Mouse (Mus musculus) embryo, embryonic 9.5 days (tissue): ENCODE measurements at regions not wholly inside any gene's neighbourhood (a gene's known extent, or its start where the extent isn't known, plus 50 kb on each side); places are given as distances from the start of the nearest gene placed in this dataset.

Source experiments
- DNase-seq: peaks from one replicate; pipeline ENCODE4 v3.0.0-alpha.2; 2017; ENCODE audit errors: extremely low spot score

DNA sequence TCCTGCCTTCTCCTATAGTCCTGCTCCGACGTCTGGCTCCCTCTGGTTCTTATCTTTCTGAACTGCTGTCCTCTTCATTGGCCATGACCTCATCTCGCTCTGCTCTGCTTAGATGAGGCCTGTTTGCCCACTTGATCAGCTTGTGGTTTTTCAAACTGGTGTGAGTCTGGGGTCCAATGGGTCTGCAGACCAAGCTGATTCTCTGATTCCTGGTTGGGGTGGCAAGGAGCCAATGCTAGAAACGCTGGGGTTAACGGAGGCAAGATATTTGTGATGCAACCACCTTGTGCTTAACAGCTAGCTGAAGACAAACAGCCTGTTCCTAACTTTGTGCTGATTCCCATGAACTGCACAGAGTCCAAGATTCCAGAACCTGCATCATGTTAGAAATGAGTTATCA, 192.0 kb upstream of the Bcl6 start:
- no peak for DNase-seq

DNA sequence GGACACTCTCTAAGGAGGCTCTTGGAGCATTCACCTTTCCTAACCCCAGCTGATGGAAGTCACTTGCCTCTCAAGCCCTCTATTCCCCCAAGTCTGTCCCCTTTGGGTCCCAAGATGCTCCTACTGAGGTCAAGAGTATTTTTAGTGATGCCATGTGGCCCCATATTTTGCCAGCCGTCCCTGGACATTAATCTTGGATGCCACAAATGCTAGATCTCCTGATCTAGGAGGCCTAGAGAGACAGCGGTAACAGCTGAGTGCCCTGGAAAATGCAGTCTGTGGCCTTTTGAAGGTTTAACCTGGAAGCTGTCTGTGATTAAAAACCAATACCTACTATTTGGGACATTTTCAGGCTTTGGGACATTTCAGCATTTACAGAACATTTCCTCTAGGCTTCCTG, 188.9 kb upstream of the Bcl6 start:
- no peak for DNase-seq

DNA sequence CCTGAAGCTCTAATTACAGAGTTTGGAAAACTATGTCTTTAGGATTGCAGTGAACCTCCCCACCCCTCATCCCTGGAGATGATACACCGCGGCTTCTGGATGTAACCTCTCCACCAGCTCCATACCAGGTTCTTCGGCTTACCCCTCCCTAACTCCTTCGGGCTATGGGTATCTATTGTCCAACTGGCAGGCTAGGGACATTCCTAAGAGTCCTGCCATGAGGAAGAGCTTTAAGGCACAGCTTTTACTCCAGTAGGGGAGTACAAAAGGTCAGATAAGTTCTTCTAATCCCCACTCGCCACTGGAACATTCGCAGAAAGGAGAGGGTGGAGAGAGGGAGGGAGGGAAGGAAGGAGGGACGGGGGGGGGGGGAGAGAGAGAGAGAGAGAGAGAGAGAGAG, 188.5 kb upstream of the Bcl6 start:
- DNase-seq: no peak

DNA sequence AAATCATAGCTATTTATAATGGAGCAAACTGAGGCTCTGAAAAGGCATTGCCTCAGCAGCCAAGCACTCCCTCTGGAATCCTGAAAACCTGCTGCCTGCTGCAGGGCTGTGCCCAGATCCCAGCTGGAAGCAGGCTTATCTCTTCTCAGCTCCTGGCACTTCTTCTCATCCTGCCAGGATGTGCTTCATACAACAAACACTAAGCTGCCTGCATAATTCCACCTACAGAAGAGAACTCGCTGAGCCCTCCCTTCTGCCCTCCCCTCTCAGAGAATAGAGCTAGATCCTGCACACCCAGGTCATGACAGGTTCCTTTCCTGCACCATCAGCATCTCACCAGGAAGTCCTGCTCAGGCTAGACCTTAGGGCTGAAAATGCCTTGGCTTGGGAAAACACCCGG, 187.4 kb upstream of the Bcl6 start:
- DNase-seq: no peak

DNA sequence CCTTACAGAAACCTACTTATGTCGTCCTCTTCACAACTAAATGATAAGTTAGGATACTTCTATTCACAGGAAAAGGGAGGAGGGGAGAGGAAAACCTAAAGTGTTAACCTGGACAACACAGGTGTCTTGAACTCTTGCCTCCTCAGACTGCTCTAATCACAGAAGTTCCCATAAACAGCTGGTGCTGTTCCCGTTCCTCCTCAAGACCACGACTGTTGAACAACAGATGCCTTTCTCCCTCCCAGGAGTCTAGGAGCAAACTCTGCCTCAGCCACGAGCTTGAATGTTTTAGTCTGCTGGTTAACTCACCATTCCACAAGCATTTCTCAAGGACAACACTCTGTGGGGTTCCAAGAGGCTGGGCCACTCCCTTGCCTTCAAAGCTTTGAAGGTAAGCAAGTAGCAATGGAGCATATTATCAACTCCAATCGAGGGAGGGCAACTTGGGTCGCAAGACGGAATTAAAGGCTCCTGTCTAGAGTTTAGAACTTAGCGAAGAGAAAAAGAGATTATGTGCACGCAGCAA, 186.6 kb upstream of the Bcl6 start:
- no peak for DNase-seq

DNA sequence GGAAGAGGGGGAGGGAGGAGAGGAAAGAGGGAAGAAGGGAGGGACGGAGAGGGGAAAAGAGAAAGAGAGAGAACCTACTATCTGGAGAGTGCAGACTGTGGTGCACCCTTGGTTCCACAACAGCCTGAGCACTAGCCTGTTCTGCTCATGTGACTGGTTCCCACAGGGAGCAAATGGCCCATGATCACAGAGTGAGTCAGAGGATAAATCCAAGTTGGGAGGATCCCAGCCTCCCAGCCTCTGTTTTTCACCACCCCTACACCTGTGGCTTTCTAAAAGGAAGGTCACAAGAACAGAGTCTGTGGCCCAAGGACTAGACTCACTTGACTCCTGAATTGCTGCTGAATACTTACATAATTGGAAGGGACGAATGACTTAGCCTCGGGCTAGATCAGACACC, 185.9 kb upstream of the Bcl6 start:
- DNase-seq: no peak

DNA sequence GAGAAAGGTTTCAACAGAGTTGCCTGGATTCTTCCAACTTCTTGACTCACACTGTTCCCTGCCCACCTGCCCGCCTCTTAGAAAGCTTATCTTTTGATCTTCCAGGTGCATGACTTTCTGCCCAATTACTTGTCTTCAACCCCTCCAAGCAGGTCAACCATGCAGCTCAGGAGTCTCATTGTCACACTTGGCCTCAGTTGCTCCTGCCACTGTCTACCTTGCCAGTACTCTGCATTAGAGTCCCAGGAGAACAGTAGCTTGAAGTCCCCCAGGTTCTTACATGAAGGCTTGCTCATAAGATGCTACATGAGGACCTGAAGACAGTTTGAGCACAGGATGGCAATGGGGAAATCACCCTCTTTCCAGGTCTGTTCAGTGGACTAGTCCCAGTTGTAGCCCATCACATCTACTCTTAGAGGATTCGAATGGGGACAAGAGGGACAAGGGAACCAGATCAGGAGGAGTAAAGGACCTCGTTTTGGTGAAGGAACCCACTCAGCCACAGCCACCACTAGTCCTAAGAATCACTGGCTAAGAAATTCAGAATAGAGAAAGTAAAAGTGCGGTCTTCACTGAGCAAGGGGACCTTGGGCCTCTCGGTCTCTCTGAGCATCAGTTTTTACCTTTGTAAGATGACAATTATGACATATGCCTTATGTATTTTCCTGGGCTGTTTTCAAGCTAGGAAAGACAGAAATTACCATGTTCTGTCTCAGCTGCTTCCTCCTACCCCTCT, 185.3 kb upstream of the Bcl6 start:
- no peak for DNase-seq

DNA sequence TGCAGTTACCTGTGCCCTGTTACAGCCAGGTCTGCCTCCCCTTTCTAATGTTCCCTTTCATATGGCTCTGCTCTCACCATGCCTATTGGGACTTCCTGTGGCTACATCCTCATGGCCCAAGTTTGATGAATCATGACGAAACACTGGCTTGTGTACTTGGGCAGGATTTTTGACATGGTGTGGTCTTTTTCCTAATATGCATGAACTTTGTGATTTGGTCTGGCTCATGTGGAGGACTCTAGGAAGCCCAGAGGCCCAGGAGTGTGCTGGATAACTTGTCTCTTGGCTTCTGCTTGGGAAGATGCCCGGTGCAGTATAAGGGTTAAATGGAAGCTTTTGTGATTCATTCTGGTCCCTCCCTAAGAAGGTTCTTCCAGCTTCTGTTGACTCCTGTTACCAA, 184.0 kb upstream of the Bcl6 start:
- DNase-seq: no peak

DNA sequence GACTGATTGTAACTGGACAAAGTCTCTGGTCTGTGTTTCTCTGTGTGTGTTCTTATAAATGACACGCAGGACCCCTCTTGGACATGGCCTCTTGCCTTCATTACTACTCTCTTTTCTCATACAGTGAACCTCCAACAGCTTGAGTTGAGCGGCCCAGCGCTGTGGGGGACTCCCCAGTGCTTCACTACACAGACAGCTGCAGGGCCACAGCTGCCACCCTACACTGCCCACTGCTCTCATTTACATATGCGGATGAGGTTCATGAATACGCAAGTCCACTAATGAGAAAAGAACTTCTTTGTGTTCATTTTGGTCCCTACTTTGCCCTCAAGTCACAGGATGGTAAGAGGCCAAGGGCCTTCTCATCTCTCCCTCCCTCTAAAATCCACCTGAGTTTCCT, 183.4 kb upstream of the Bcl6 start:
- DNase-seq: no peak

DNA sequence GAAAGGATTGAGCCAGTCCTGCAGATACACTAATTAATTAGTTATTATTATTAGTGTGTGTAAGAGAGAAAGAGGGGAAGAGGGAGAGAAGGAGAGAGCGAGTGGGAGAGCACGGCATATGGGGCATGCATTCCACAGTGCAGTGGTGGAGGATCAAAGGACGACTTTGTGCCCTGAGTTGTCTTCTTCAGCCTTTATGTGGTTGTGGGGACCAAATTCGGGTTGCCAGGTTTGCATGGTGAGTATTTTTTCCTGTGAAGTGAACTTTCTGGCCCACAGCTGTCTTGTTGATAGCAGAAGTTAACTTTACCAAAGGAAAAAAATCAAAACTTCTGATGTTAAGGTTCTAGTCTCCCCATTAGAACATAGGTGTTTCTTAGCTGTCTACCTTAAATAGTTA, 182.5 kb upstream of the Bcl6 start:
- DNase-seq: no peak

DNA sequence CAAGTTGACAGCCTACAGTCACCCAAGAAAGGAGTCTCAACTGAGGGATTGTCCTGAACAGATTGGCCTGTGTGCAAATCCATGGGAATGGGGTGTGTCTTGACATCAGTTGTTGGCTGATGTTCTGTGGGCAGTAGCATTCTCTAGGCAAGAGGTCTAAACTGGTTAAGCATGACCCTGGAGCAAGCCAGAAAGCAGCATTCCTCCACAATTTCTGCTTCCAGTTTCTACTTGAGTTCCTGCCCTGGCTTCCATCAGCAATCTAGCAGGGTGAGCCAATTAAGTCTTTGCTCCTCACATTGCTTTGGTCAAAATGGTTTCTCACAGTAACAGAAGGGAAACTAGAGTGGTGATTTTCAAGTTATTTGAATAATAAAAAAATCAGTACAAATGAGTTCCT, 177.8 kb upstream of the Bcl6 start:
- no peak for DNase-seq

DNA sequence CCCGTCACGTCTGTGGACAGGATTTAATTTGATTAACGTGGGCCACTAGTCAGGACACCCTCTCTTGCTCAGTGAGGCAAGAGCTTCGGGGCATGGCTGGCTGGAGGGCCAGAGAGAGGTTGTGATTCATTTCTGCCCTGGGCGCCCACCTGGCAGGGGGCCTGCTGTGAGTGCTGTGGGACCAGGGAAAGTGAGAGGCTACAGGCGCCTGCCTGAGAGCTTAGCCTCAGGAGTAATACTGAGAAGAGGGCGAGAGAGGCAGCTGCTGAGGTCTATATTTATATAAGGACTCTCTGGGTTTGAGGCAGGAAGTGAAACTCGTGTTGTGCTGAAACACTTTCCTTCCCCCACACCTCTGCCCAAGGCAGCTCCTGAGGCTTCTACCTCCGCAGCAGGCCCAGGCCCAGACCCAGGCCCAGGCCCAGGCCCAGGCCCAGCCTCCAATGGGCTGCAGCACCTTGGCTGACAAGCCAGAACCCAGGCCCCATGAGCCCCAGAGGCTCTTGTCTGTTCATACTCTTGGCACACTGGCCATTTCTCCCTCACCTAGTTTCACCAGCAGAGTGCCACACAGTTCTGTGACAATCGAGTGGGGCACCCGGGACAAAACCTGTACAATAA, 176.9 kb upstream of the Bcl6 start:
- DNase-seq: no peak

DNA sequence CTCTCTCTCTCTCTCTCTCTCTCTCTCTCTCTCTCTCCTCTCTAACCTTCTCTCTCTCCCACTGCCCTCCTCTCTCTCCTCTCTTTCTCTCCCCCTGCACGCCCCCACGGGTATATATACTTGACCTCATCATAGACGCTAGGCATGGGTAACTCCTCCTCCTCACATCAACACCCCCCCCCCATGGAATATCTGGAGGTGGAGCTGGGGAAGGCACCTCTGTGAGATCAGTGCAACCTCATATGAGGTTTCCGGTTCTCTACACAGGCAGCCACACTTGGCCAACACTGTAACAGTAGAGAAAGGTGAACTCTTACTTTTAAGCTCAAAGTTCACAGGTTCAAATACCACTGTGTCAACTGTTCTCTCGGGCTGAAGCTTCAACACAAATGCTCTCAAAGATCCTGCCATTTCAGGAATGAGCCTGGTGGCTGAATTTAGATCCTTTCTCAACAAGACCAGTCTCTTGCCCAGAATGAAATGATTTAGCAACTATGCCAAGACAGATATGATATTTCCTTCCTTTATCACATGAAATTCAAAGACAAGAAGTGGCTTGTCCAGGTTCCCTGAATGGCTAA, 172.1 kb upstream of the Bcl6 start:
- no peak for DNase-seq

DNA sequence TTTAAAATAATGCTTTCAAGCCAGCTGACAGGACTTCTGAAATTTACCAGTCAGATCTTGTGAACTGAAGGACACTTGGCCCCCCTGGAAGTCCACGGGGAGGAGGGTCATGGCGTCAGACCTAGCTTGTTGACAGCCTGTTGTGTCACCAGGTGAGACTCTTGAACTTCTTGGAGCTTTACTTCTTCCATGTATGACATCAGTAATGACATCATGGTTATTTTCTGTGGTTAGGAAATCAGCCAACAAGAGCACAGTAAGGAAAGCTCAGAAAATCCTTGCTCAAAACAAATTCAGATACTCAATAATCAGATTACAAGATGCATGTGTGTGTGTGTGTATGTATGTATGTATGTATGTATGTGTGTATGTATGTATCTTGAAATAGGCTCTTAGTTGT, 170.7 kb upstream of the Bcl6 start:
- no peak for DNase-seq

DNA sequence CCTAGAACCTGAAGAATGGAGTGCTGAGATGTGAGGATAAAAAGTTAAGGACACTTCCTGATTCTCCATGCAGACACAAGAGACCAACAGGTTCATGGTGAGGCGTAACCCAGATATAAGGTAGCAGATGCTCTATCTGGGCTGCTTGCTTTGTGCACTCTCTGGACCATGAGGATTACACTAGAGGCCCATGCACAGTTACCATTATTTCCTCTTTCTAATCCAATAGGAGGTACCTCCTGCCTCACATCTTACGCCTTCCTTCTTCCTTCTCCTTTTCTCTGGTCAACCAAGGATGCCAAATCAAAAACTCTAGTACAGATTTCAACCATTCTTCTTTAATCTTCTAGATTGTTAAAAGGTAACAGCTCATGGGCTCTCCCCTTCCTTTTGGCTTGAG, 169.1 kb upstream of the Bcl6 start:
- DNase-seq: no peak

DNA sequence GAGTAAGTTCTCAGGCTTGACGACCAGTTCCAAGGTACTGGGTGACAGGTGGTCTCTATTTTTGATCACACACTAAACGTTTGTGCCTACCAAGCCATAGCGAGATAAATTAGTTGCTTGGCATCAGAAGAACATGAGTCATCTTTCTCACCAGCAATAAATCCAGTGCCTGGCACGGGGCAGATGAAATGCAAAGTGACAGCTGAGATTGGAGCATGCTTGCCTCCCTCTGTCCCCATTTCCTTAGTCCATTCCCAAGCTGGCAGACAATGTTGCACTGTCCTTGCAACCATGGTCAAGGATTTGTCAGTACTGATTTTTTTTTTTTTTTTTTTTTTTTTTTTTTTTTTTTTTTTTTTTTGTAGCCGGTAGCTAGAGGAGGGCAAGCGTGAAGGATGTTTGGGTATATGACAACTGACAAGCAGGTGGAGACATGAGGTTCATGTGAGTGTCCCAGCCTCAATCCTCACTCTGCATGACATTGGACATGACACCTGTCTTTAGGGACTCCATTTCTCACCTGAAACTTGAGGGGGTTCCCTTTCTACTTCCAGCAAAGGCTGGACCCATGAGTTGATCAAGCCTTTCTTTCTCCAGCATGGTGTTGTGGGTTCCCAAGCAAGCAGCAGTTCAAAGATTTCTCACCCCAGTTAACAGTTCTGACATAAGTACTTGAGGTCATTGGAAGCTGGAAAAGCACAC, 168.2 kb upstream of the Bcl6 start:
- DNase-seq: no peak

DNA sequence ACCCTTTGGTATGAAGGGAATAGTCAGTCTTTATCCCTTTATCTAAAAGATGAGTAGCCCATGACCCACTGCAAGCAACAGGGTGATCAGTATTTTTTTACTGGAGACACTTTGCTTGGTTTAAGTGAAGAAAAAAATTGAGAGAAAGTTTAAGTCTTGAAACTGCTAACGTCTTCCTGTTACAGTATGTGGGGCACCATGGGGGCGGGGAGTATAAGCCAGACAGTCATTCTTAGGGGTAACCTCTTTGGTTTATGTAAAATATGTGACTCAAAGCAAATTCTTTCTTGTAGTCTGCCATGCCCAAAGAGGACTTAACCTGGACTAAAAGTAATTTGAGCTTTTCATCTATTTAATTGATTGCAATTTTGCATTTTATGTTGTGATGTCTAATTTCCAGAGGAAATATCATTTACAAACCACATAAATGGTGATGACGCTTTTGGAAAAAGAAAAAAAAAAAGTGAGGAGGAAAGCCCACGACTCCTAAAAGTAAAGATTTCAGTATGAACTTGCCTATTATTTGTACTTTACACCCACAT, 166.2 kb upstream of the Bcl6 start:
- no peak for DNase-seq

DNA sequence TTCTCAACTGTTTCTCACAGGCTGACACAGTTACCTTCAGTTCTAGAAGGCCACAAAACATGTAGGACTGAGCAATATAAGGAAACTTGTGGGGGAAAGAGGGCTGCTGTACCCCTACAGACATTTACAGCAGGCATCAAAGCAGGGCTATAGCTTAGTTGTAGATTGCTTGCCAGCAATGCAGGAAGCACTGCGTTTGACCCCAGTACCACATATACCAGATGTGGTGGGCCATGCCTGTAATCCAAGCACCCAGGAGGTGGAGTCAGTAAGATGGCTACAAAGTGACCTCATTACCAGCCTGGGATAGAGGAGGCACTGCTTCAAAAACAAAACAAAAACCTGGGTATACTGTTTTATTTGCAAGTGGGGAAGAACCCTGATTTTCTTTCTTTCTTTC, 165.3 kb upstream of the Bcl6 start:
- no peak for DNase-seq

DNA sequence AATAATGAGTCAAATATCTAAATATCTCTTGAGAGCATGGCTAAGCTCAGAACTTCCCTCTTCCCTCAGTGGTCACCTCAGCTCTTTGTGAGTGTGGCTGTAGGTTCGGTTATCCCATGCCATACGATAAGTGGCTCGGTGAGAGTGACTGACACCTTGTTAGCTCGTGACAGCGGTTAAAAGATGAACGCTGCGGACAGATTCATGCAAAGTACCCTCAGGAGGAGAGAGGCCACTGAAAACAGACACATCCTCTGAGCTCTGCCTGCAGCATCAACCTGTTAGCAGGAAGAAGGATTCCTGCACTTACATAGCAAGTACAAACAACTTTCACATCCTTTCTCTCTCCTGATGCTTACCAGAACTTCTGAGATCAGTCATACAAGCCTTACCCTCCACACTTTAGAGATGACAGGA, 163.2 kb upstream of the Bcl6 start:
- no peak for DNase-seq

DNA sequence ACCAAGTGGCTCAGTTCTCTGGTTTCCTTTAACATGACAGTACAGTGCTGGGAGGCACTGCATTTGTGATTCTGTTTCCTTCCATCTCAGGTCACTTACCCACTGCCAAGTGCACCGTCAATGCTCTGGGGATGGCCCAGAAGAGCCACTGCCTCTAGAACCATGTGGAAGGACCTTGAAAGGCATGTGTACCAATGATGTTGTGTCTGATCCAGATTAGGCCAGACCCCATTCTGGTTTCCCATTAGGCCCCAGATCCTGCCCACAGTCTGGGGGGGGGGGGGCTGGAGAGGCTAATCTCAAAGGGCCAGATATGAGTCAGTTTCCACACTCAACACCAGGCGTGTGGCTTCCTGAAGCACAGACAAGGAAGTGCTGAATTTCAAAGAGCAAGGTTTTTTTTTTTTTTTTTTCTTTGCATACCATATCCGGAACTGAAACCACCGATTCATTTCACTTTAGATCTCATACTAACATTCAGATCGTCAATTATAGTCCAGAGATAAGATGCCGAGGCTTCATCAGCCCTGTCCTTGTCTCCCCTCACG, 162.6 kb upstream of the Bcl6 start:
- DNase-seq: no peak

DNA sequence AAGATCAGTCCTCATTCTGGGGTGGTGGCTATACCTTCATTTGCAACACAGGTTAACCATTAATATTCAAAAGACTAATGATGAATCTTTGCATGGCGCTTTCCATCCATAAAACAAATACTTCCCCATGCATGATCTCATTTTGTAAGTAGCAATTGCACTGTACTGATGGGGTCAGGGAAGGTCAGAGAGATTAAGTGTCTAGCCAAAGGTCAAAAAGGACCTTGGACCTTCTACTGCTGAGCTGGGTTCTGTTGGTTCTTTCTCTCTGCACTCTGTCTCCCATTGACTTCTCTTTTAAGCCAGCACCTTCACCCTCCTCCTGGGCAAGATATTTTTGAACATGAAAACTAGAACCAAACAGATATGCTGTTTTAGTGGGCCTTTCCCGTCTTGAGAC, 161.9 kb upstream of the Bcl6 start:
- DNase-seq: no peak

DNA sequence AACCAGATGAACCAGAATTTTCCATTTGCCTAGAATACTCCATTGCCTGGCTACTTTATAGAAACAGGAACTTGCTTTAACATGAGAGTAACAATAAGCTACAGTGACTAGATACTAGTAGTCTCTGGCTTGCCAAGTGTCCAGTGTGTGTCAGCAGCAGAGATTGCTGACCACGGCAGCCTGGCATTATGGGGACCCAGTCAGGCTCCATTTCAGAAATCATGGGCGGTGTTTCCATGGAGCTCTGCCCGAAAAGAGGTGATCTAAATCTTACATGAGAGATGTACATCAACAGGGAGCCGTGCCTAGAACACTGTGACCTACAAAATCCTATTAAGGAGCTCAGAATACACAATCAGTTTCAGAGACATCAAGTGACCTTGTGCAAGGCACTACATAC, 160.8 kb upstream of the Bcl6 start:
- no peak for DNase-seq
